Mouse (Mus musculus) heart, postnatal 0 days (tissue): ENCODE results near the gene Nop16.

Experiments used
- CTCF ChIP-seq: IDR thresholded peaks from 2 replicates; pipeline ENCODE4 v1.5.1; 2016; ENCODE audit warnings: antibody characterized with exemption, control low read depth, low read depth
- EP300 ChIP-seq: IDR thresholded peaks from 2 replicates; pipeline ENCODE4 v1.6.1; 2016; ENCODE audit warnings: antibody characterized with exemption, low read depth

DNA sequence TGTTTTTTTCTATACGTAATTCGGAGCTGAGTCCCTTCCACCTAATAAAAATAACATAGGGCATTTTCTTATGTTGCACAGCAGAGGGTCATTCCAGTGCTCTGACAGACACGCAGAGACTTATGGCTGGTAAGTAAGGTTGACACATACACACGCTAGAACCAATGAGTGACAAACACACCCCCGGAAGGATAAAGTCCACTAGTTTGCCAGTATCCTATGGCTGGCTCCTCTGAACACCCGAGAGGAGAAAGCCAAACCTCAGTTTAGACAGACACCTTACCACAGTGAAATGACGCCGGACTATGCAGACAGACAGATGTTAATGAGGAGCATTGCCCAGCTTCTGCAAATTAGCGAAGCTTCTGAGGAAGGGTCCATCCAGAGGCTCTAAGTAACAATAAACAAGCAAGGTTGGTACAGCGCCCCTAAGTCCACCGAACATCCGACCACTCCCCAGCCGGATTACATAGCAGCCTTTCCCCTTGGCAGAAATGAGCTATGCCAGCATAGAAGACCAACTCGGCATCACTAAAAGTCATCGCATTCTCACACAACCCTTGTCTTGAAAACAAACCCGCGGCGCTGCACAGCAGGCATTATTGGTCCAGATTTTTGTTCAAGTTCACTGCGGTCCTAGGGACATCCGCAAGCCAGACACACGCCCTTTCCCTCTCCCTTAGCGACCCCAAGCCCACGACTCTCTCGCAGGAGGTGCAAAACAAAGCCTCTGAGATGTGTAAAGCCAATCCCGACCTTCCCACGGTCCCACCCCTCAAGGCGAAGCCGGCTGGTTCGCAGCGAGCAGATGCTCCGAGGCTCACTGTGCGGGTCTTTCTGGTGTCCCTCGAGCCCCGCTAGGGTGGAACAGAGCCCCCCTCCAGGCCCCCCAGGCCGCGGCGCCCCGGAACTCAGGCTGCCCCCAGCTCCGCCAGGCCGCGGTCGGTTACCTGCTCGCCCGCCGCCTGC lies 25.4 kb downstream of the Nop16 start:
- TF ChIP-seq CTCF (no peak), EP300 (no peak)
